Mouse (Mus musculus) liver, adult 2 months (tissue): ENCODE results near the gene Knstrn. TPM values are rescaled to one million over a fixed set of nuclear protein-coding genes. Genes with fewer than 3 reads are reported as not detected.
A peak's percentile ranks its signal among the peaks of the same experiment; 100 is the strongest.

ENCODE experiments used
- DNase-seq: peaks from one replicate; pipeline ENCODE4 v3.0.0-alpha.2; 2011; ENCODE audit warnings: low read depth, low spot score; ENCODE audit errors: extremely low read depth
- H3K27ac ChIP-seq: fragments of 200-500 bp; replicated peaks from 2 replicates; pipeline ENCODE4 v1.5.1; 2012; ENCODE audit warnings: low read depth, mild to moderate bottlenecking, control low read depth, inconsistent platforms, low read length; ENCODE audit not compliant: insufficient read depth
- H3K27me3 ChIP-seq: fragments of 200-500 bp; 2 replicates; pipeline ENCODE4 v1.6.1; 2012; ENCODE audit warnings: mild to moderate bottlenecking, moderate library complexity, low read length, inconsistent platforms; ENCODE audit not compliant: control insufficient read depth, insufficient read depth
- H3K36me3 ChIP-seq: fragments of 200-500 bp; 2 replicates; pipeline ENCODE4 v1.6.1; 2012; ENCODE audit warnings: low read length, inconsistent platforms; ENCODE audit not compliant: control insufficient read depth, insufficient read depth
- H3K4me1 ChIP-seq: fragments of 200-500 bp; 2 replicates; pipeline ENCODE4 v1.6.1; 2011; ENCODE audit warnings: low read length; ENCODE audit not compliant: control insufficient read depth, insufficient read depth
- H3K4me3 ChIP-seq: fragments of 200-500 bp; 2 replicates; pipeline ENCODE4 v1.5.1; 2011; ENCODE audit warnings: low read depth, mild to moderate bottlenecking, control low read depth, low read length, moderate library complexity; ENCODE audit not compliant: insufficient read depth
- H3K79me2 ChIP-seq: fragments of 200-500 bp; 2 replicates; pipeline ENCODE4 v1.6.1; 2012; ENCODE audit warnings: inconsistent platforms, mild to moderate bottlenecking, low read length, moderate library complexity; ENCODE audit not compliant: control insufficient read depth, insufficient read depth
- H3K9ac ChIP-seq: fragments of 200-500 bp; 2 replicates; pipeline ENCODE4 v1.6.1; 2012; ENCODE audit warnings: low read depth, mild to moderate bottlenecking, control low read depth, inconsistent platforms, low read length
- CTCF ChIP-seq: fragments of 200-500 bp; IDR thresholded peaks from 2 replicates; pipeline ENCODE4 v1.5.1; 2011; ENCODE audit warnings: low read depth, low read length, control low read depth
- POLR2A ChIP-seq: fragments of 200-500 bp; IDR thresholded peaks from 2 replicates; pipeline ENCODE4 v1.6.1; 2011; ENCODE audit warnings: low read length, control low read depth; ENCODE audit not compliant: insufficient read depth; ENCODE audit errors: extremely low read depth
- WGBS: fragments of 180-500 bp; shearing (Covaris S2); methylation state at CpG from one replicate; pipeline ENCODE4 v1.1.7; 2018; 5-methylcytosine and 5-hydroxymethylcytosine counted together
- polyA plus RNA-seq: library from polyadenylated mRNA; depleted of rRNA; stranded (reverse); fragments of >200 nt; gene quantifications from 2 replicates; pipeline ENCODE4 v1.2.3, GENCODE M21; 2012
- total RNA-seq: library from RNA; depleted of rRNA; stranded (reverse); fragments of >200 nt; gene quantifications from 2 replicates; pipeline ENCODE4 v1.2.3, GENCODE M21; 2014

The Knstrn gene
- total and polyA plus RNA-seq, 2 experiments, result 0.22 to 0.83 TPM

DNA sequence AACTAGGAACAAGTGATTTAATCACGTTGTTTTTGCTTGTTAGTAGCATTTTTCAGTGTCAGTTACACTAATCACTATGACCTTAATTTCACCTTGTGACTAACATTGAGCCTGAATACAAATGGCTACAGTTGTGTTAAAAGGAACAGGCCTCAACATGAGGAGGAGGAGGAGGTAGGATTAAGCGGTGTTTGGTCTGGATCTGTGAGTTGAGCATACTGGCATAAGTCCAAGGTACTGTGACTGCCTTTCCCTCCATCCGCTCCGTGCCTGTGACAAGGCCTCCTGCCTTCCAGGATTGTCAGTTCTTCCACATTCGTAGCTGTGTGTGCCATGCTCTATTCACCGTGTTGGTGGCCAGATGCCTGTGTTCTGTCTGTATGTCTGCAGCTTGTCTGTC, 21.3 kb downstream of the Knstrn start:
- H3K27me3 ChIP-seq, result no peaks in the 10 kb centered on the region
- no peak overlapping the region for H3K9ac ChIP-seq
- TF ChIP-seq POLR2A (no peak), CTCF (no peak)
- H3K4me3 ChIP-seq, result no peak overlapping the region
- no peak overlapping the region for H3K27ac ChIP-seq
- no peaks in the 10 kb centered on the region for H3K79me2 ChIP-seq
- no peak for DNase-seq
- no peaks in the 10 kb centered on the region; the same call in 1 of the 2 replicates for H3K4me1 ChIP-seq
- no peaks in the 10 kb centered on the region for H3K36me3 ChIP-seq
- 88% methylated on average over 6 of the region's 6 CpGs for WGBS

DNA sequence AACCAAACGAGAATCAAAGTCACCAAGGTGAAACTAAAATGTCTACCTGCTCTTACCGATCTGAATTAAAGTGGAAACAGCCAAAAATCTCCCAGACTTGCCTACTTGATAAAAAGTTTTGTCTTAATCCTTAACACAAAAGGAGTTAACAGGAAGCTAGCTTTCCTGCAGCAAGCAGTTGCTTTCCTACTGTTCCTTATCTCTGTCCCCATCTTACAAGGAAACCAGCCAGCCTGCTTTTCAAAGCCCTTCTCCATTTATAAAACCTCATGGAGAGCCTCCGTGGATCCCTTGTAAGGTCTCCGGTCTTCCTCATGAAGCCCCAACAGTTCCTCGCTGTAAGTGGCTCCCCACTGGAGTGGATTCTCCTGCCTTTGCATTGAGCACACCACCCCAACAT, 24.5 kb downstream of the Knstrn start:
- Histone ChIP-seq H3K27me3 (no peaks in the 10 kb centered on the region), H3K36me3 (no peaks in the 10 kb centered on the region), H3K27ac (no peak overlapping the region), H3K9ac (no peak overlapping the region), H3K4me1 (no peaks in the 10 kb centered on the region; the same call in 1 of the 2 replicates), H3K4me3 (no peak overlapping the region), H3K79me2 (no peaks in the 10 kb centered on the region)
- no peak for DNase-seq
- 53% methylated on average over 5 of the region's 5 CpGs for WGBS
- no peak for TF ChIP-seq POLR2A
- TF ChIP-seq CTCF, result no peak

DNA sequence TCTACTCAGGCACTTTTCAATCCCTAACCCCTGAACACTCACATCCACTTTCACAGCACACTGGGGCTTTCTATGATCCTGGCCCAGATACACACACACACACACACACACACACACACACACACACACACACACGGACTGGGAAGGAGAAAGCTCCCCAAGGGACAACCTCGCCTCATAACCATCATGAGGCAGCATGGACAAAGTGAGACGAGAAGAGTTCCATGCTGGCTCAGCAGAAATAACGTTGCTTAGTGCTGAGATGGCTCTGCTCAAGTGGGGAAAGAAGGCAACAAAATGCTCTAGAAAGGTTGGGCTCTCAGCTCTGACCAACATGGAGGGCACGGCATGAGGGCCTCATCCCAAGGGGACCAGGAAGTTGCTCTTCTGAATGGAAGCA, 27.4 kb downstream of the Knstrn start:
- Histone ChIP-seq H3K9ac (no peak overlapping the region), H3K36me3 (no peaks in the 10 kb centered on the region), H3K4me1 (peaks cover 4% of the 10 kb centered on the region; the same call in 1 of the 2 replicates), H3K4me3 (no peak overlapping the region), H3K27ac (no peak overlapping the region), H3K79me2 (no peaks in the 10 kb centered on the region), H3K27me3 (no peaks in the 10 kb centered on the region)
- DNase-seq, result no peak
- 74% methylated on average over 5 of the region's 5 CpGs for WGBS
- no peak for TF ChIP-seq POLR2A
- TF ChIP-seq CTCF, result no peak

DNA sequence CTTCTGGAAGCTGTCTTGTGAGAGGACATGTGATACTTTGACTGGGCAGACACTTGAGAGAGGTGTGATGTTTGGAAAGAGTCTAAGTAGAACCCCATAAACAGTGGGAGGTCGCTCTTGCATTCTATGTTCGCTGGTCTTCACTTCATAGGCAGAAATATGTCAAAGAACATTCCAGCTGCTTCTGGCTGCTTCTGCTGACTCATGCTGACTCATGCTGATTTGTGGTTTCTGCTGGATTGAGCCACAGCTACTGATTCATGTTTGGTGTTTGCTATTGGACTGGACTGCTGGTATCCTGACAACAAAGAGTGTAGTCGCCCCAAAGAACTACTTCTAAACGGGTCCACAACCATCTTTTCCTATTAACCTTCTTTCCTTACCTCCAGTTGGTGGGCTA, 28.0 kb downstream of the Knstrn start:
- Histone ChIP-seq H3K36me3 (no peaks in the 10 kb centered on the region), H3K4me1 (peaks cover 5% of the 10 kb centered on the region; the same call in 1 of the 2 replicates), H3K27ac (no peak overlapping the region), H3K4me3 (no peak overlapping the region), H3K79me2 (no peaks in the 10 kb centered on the region), H3K27me3 (no peaks in the 10 kb centered on the region), H3K9ac (no peak overlapping the region)
- no peak for DNase-seq
- WGBS, result 86% methylated on average over 4 of the region's 4 CpGs
- TF ChIP-seq CTCF (no peak), POLR2A (no peak)

DNA sequence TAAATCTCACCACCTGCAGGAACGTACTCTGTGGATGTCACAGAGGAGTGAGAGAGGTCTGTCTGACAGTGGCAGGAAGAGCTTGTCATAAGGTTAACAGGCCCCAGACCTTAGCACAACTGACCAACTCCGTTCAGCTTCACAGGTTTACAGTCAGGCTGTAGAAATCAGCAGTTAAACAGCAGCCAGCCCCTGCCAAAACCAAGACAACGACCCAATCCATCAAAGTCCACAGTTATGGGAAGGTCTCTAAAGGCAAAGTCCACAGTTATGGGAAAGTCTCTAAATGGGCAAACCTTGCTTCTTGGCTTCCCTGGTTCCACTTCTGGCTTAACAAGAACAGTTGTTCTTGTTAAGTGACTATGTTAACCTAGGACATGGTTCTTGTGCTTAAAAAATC, 30.6 kb downstream of the Knstrn start:
- TF ChIP-seq CTCF (no peak), POLR2A (no peak)
- Histone ChIP-seq H3K79me2 (no peaks in the 10 kb centered on the region), H3K9ac (no peak overlapping the region), H3K4me1 (peaks cover 5% of the 10 kb centered on the region; the same call in 1 of the 2 replicates), H3K27me3 (no peaks in the 10 kb centered on the region), H3K4me3 (no peak overlapping the region), H3K27ac (peak overlapping the region; percentile 16; the same call in 1 of the 2 replicates), H3K36me3 (no peaks in the 10 kb centered on the region)
- peak; percentile 87 for DNase-seq
- WGBS, result 26% methylated on average over 3 of the region's 3 CpGs

DNA sequence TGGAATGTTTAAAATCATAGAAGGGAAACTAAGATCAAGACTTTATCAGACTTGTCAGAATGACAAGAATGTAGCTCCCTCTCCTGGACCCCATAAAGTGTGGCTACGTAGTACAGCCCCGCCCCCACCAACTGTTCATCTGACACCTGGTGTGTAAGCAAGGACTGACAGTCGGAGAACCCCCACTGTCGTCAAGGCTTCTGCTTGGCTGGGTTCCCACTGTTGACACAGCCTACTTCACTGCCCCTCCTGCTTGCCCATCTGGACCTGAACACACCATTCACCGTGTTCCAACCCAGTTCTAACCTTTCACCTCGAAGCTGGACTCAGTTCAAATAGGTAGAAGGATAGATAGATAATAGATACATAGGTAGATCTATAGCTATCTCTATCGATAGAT, 32.4 kb downstream of the Knstrn start:
- Histone ChIP-seq H3K79me2 (no peaks in the 10 kb centered on the region), H3K9ac (no peak overlapping the region), H3K4me3 (no peak overlapping the region), H3K4me1 (peaks cover 5% of the 10 kb centered on the region; the same call in 1 of the 2 replicates), H3K27me3 (no peaks in the 10 kb centered on the region), H3K36me3 (no peaks in the 10 kb centered on the region), H3K27ac (no peak overlapping the region)
- no peak for TF ChIP-seq CTCF
- no peak for TF ChIP-seq POLR2A
- DNase-seq, result peak; percentile 85
- 28% methylated on average over 7 of the region's 7 CpGs for WGBS
